8 mouse cellular contexts compared by ENCODE assay signal in the genomic region with DNA sequence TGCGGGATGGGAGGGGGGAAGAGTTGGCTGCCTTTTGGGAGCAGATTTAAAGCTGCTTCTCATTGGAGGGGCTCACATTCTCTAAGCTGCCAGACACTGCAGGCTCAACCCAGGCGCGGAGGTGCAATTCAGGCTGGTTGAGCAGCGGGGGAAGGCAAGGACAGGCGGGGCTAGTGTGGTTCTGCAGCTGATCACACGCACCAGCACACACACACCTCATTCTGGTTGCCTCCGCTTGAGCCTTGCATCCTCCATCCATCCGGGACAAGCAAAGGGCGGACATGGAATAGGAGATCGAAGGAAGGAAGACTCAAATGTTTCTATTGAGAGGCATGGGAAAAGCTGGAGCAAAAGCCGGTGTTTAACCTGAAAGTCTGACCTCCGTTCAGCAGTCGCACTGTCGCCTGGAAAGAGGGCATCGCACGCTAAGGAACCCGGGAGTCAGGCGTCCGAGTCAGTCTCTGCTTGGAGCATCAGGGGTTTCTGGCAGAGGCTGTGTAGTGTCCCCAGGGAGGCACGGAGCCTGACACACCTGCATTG. TPM values are rescaled to one million over a fixed set of nuclear protein-coding genes. Genes with fewer than 3 reads are reported as not detected.
DNase-seq lines count a peak whose midpoint lies in the region; ATAC-seq lines count a peak whose summit lies in the region.

A gene (plus strand): TSS at position 250 of the 540 bp plus-strand sequence.

- H3K27ac ChIP-seq in kidney, embryonic 14.5 days (ENCODE audit: low read depth, low read length), result no peak within 1 kb of the TSS
- peak within 1 kb of the TSS; percentile 69; the same call in 1 of the 2 replicates for H3K27ac ChIP-seq in heart, embryonic 10.5 days
- H3K27ac ChIP-seq in midbrain, embryonic 10.5 days (replicated peaks), result no peak within 1 kb of the TSS

- no peaks in the 10 kb centered on the region for H3K9me3 ChIP-seq in kidney, embryonic 14.5 days (ENCODE audit: control insufficient read depth, low read length)
- H3K9me3 ChIP-seq in heart, embryonic 10.5 days, result no peaks in the 10 kb centered on the region
- H3K9me3 ChIP-seq in midbrain, embryonic 10.5 days (replicated peaks), result no peaks in the 10 kb centered on the region

- H3K4me3 ChIP-seq in kidney, embryonic 14.5 days (ENCODE audit: low read length), result peak within 1 kb of the TSS; percentile 36
- H3K4me3 ChIP-seq in heart, embryonic 10.5 days, result peak within 1 kb of the TSS; percentile 69
- peak within 1 kb of the TSS; percentile 64 for H3K4me3 ChIP-seq in midbrain, embryonic 10.5 days

- H3K36me3 ChIP-seq in kidney, embryonic 14.5 days (ENCODE audit: control insufficient read depth, insufficient read depth, low read length), result no peaks in the 10 kb centered on the region
- H3K36me3 ChIP-seq in heart, embryonic 10.5 days, result no peaks in the 10 kb centered on the region
- H3K36me3 ChIP-seq in midbrain, embryonic 10.5 days, result no peaks in the 10 kb centered on the region

- no peak for DNase-seq in kidney, adult 18-20 months
- peak; percentile 49 for DNase-seq in embryo, embryonic 10.5 days (ENCODE audit: low spot score)
- DNase-seq in heart, embryonic 10.5 days (ENCODE audit: low spot score), result peak; percentile 79
- peak; percentile 81 to 82 for DNase-seq in layer of hippocampus, adult 8-10 months (ENCODE audit: low spot score in 2 of 2)
- DNase-seq in midbrain, embryonic 10.5 days (ENCODE audit: low spot score), result peak; percentile 54
- DNase-seq in spleen, postnatal 14 days (ENCODE audit: low spot score in 2 of 2), result no peak
- no peak for DNase-seq in urinary bladder, postnatal 4 days (ENCODE audit: low spot score in 2 of 2)

- peak within 1 kb of the TSS; percentile 56 for H3K4me2 ChIP-seq in kidney, embryonic 14.5 days (replicated peaks; ENCODE audit: low read depth, low read length)

- peaks cover 34% of the 10 kb centered on the region for H3K27me3 ChIP-seq in kidney, embryonic 14.5 days (ENCODE audit: control insufficient read depth, insufficient read depth, low read length)
- peaks cover 26% of the 10 kb centered on the region for H3K27me3 ChIP-seq in heart, embryonic 10.5 days (ENCODE audit: insufficient read depth, poor library complexity, severe bottlenecking)
- H3K27me3 ChIP-seq in midbrain, embryonic 10.5 days (ENCODE audit: low read depth, poor library complexity, severe bottlenecking), result peaks cover 51% of the 10 kb centered on the region

- H3K4me1 ChIP-seq in kidney, embryonic 14.5 days (ENCODE audit: control insufficient read depth, insufficient read depth, low read length), result peaks cover 13% of the 10 kb centered on the region
- H3K4me1 ChIP-seq in heart, embryonic 10.5 days, result peaks cover 12% of the 10 kb centered on the region
- peaks cover 25% of the 10 kb centered on the region for H3K4me1 ChIP-seq in midbrain, embryonic 10.5 days

- under 1% methylated on average over 20 of the region's 20 CpGs for WGBS in kidney, embryonic 14.5 days
- under 1% methylated on average over 20 of the region's 20 CpGs for WGBS in heart, embryonic 10.5 days
- WGBS in midbrain, embryonic 10.5 days, result 1% methylated on average over 20 of the region's 20 CpGs

- H3K9ac ChIP-seq in kidney, embryonic 14.5 days (ENCODE audit: low read depth, low read length), result 0 out of 2 replicates have a peak within 1 kb of the TSS, but pooled peaks have one; percentile 40

- ATAC-seq in kidney, embryonic 14.5 days (ENCODE audit: low FRiP score, low TSS enrichment), result peak; percentile 83; the same call in 1 of the 2 replicates

RNA-seq across cellular contexts. Expression of the gene that starts here (rescaled TPM):
- not detected in 2 replicates for polyA plus RNA-seq in kidney, embryonic 14.5 days (2014; fragmentation: Nextera tagmentation; extraction: Ambion mirVana)
- 2.6 and 4.5 TPM in 2 replicates for polyA plus RNA-seq in heart, embryonic 10.5 days (2016; fragmentation: Nextera tagmentation; extraction: Ambion mirVana)
- 100 to 1,000 TPM; 106 to 119 (median 108) TPM for total RNA-seq in layer of hippocampus, adult 8-10 months (2022)
- 0.30 and 0.31 TPM in 2 replicates for polyA plus RNA-seq in midbrain, embryonic 10.5 days (2016; fragmentation: Nextera tagmentation; extraction: Ambion mirVana)

Comparison
In these comparisons a context has a peak if more than half of its experiments do, and no peak if none do; other contexts are left out.
1. Peak in ATAC-seq, H3K4me3 ChIP-seq, H3K9ac ChIP-seq and H3K4me2 ChIP-seq in kidney, embryonic 14.5 days; RNA of the gene not detected or under 1 TPM.
2. Peak in DNase-seq and H3K4me3 ChIP-seq in midbrain, embryonic 10.5 days; RNA of the gene not detected or under 1 TPM.
3. DNase-seq: peak in embryo, embryonic 10.5 days (single experiment), heart, embryonic 10.5 days (single experiment) and layer of hippocampus, adult 8-10 months (2 of 2); none in kidney, adult 18-20 months (single experiment), spleen, postnatal 14 days (0 of 2) and urinary bladder, postnatal 4 days (0 of 2).
4. Peak in every context shown above with its lines, with median percentiles within 50 percentile points of each other: H3K4me3 ChIP-seq.